Mouse (Mus musculus): Measurements from ENCODE around the gene Dgat2. TPM values are rescaled to one million over a fixed set of nuclear protein-coding genes. Genes with fewer than 3 reads are reported as not detected.

Dgat2 gene
- polyA plus RNA-seq, 1 experiment from 2014 or later = 11.9 TPM

DNA sequence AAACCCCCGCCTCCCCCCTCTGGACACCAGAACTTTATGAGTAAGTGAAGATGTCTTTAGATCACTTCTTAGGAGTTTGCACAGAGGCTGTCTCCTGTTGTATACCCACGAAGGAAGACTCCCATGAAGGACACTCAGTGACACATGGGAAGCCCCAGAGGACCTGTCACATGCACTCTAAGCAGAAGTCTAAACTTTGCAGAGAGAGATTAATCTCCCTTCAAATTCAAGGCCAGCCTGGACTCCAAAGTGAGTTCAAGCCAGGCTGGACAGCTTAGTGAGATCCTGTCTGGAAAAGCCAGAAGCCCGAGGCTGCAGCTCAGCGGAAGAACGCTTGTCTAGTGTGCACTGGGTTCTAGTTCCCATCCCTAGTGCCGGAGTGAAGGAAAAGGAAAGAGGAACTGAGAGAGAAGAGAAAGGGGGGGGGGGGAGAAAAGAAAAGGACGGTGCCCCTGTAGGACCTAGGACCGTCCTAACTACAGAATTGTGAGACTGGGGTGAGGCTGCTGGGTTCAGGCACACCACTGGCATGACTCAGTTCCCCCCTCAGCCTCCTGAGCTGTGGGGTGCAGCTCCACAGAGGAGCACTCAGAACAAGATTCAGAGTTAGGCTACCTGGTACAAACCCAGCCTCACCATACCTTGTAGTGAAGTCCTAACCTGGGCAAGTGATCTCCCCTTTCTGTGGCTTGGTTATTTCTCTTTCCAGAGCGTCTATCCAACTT is 17.1 kb upstream of the Dgat2 start:
- H3K4me2 ChIP-seq (ENCODE audit: low read length) = no peak overlapping the region
- no peak for DNase-seq (ENCODE audit: low spot score)
- H3K9ac ChIP-seq (ENCODE audit: low read length) = no peak overlapping the region
- H3K36me3 ChIP-seq (ENCODE audit: control insufficient read depth, insufficient read depth, low read length) = no peaks in the 10 kb centered on the region
- ATAC-seq = no peak
- H3K4me1 ChIP-seq (ENCODE audit: control insufficient read depth, insufficient read depth, low read length) = no peaks in the 10 kb centered on the region
- H3K27ac ChIP-seq (ENCODE audit: low read depth, low read length) = no peak overlapping the region
- H3K4me3 ChIP-seq (ENCODE audit: low read depth, low read length) = no peak overlapping the region
- no peaks in the 10 kb centered on the region for H3K27me3 ChIP-seq (replicated peaks; ENCODE audit: control insufficient read depth, insufficient read depth, low read length)
- WGBS = 86% methylated on average over 9 of the region's 9 CpGs
- H3K9me3 ChIP-seq (replicated peaks; ENCODE audit: control insufficient read depth, low read length) = no peaks in the 10 kb centered on the region

DNA sequence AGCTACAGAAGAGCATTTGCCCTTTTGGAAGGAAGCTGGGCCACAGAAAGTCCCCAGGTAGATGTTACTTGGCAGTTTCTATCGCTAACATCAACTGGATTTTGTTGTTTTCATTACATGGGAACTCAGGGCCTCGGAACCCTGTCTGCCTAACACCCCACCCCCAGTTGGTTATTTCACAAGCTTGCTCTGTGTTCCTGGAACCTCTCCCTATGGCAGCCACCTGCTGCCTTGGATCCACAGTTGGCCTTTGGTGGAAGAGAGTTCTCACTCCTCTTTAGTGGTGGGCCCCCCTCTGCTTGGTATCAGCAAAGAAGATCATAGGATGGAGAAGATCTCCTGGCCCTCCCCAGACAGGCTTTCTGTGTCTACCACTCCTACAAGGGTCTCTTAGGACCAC is 16.3 kb upstream of the Dgat2 start:
- H3K4me2 ChIP-seq (ENCODE audit: low read length) = no peak overlapping the region
- no peaks in the 10 kb centered on the region for H3K4me1 ChIP-seq (ENCODE audit: control insufficient read depth, insufficient read depth, low read length)
- DNase-seq (ENCODE audit: low spot score) = no peak
- H3K27ac ChIP-seq (ENCODE audit: low read depth, low read length) = no peak overlapping the region
- WGBS = 78% methylated on average over 2 of the region's 2 CpGs
- no peaks in the 10 kb centered on the region for H3K9me3 ChIP-seq (replicated peaks; ENCODE audit: control insufficient read depth, low read length)
- ATAC-seq = no peak
- H3K4me3 ChIP-seq (ENCODE audit: low read depth, low read length) = no peak overlapping the region
- H3K9ac ChIP-seq (ENCODE audit: low read length) = no peak overlapping the region
- H3K27me3 ChIP-seq (replicated peaks; ENCODE audit: control insufficient read depth, insufficient read depth, low read length) = no peaks in the 10 kb centered on the region
- H3K36me3 ChIP-seq (ENCODE audit: control insufficient read depth, insufficient read depth, low read length) = no peaks in the 10 kb centered on the region

DNA sequence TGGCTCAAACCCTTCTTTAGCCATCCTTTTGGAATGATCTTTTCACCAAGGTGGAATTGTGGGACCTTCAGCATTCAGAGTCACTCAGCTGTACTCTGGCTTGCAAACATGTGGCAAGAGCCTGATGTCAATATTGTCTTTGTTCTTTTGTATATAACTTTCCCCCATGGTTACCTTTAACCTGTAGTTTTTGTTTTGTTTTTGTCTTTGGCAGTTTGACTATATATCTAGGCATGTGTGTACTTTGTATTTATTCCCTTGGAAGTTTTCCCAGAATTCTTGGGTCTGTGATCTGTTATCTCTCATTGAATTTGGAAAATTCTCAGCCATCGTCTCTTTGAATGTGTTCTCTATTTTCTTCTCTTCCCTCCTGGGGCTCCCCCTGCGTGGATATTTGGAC is 12.0 kb upstream of the Dgat2 start:
- no peak overlapping the region for H3K4me2 ChIP-seq (ENCODE audit: low read length)
- H3K9ac ChIP-seq (ENCODE audit: low read length) = no peak overlapping the region
- H3K9me3 ChIP-seq (replicated peaks; ENCODE audit: control insufficient read depth, low read length) = no peaks in the 10 kb centered on the region
- H3K4me1 ChIP-seq (ENCODE audit: control insufficient read depth, insufficient read depth, low read length) = no peaks in the 10 kb centered on the region
- ATAC-seq (no peak), DNase-seq (ENCODE audit: low spot score) (no peak)
- 62% methylated on average over 2 of the region's 2 CpGs for WGBS
- no peak overlapping the region for H3K4me3 ChIP-seq (ENCODE audit: low read depth, low read length)
- no peaks in the 10 kb centered on the region for H3K36me3 ChIP-seq (ENCODE audit: control insufficient read depth, insufficient read depth, low read length)
- H3K27me3 ChIP-seq (replicated peaks; ENCODE audit: control insufficient read depth, insufficient read depth, low read length) = no peaks in the 10 kb centered on the region
- H3K27ac ChIP-seq (ENCODE audit: low read depth, low read length) = no peak overlapping the region

GRCm38 (mm10) chr7:99193926-99194325 is 11.4 kb upstream of the Dgat2 start:
- Histone ChIP-seq H3K4me2 (ENCODE audit: low read length) (no peak overlapping the region), H3K27ac (ENCODE audit: low read depth, low read length) (no peak overlapping the region), H3K9ac (ENCODE audit: low read length) (no peak overlapping the region), H3K36me3 (ENCODE audit: control insufficient read depth, insufficient read depth, low read length) (no peaks in the 10 kb centered on the region), H3K4me3 (ENCODE audit: low read depth, low read length) (no peak overlapping the region), H3K27me3 (replicated peaks; ENCODE audit: control insufficient read depth, insufficient read depth, low read length) (no peaks in the 10 kb centered on the region), H3K4me1 (ENCODE audit: control insufficient read depth, insufficient read depth, low read length) (no peaks in the 10 kb centered on the region), H3K9me3 (replicated peaks; ENCODE audit: control insufficient read depth, low read length) (no peaks in the 10 kb centered on the region)
- WGBS = 87% methylated on average over 4 of the region's 4 CpGs
- no peak for DNase-seq (ENCODE audit: low spot score)
- ATAC-seq = no peak

GRCm38 (mm10) chr7:99191411-99191810 is 8.9 kb upstream of the Dgat2 start:
- no peak for DNase-seq (ENCODE audit: low spot score)
- H3K36me3 ChIP-seq (ENCODE audit: control insufficient read depth, insufficient read depth, low read length) = no peaks in the 10 kb centered on the region
- no peaks in the 10 kb centered on the region for H3K4me1 ChIP-seq (ENCODE audit: control insufficient read depth, insufficient read depth, low read length)
- H3K4me3 ChIP-seq (ENCODE audit: low read depth, low read length) = no peak overlapping the region
- no peak for ATAC-seq
- H3K9me3 ChIP-seq (replicated peaks; ENCODE audit: control insufficient read depth, low read length) = no peaks in the 10 kb centered on the region
- H3K27me3 ChIP-seq (replicated peaks; ENCODE audit: control insufficient read depth, insufficient read depth, low read length) = no peaks in the 10 kb centered on the region
- H3K27ac ChIP-seq (ENCODE audit: low read depth, low read length) = no peak overlapping the region
- no peak overlapping the region for H3K9ac ChIP-seq (ENCODE audit: low read length)
- no peak overlapping the region for H3K4me2 ChIP-seq (ENCODE audit: low read length)

GRCm38 (mm10) chr7:99189885-99190284 is 7.4 kb upstream of the Dgat2 start:
- H3K27me3 ChIP-seq (replicated peaks; ENCODE audit: control insufficient read depth, insufficient read depth, low read length) = no peaks in the 10 kb centered on the region
- H3K27ac ChIP-seq (ENCODE audit: low read depth, low read length) = no peak overlapping the region
- no peaks in the 10 kb centered on the region for H3K36me3 ChIP-seq (ENCODE audit: control insufficient read depth, insufficient read depth, low read length)
- H3K9ac ChIP-seq (ENCODE audit: low read length) = no peak overlapping the region
- DNase-seq (ENCODE audit: low spot score) (no peak), ATAC-seq (no peak)
- no peaks in the 10 kb centered on the region for H3K9me3 ChIP-seq (replicated peaks; ENCODE audit: control insufficient read depth, low read length)
- WGBS = 91% methylated on average over 5 of the region's 5 CpGs
- no peaks in the 10 kb centered on the region for H3K4me1 ChIP-seq (ENCODE audit: control insufficient read depth, insufficient read depth, low read length)
- H3K4me2 ChIP-seq (ENCODE audit: low read length) = no peak overlapping the region
- no peak overlapping the region for H3K4me3 ChIP-seq (ENCODE audit: low read depth, low read length)

- Histone ChIP-seq H3K27ac (ENCODE audit: low read depth, low read length) (no peak overlapping the region), H3K9ac (ENCODE audit: low read length) (no peak overlapping the region), H3K27me3 (replicated peaks; ENCODE audit: control insufficient read depth, insufficient read depth, low read length) (no peaks in the 10 kb centered on the region), H3K36me3 (ENCODE audit: control insufficient read depth, insufficient read depth, low read length) (no peaks in the 10 kb centered on the region), H3K4me1 (ENCODE audit: control insufficient read depth, insufficient read depth, low read length) (no peaks in the 10 kb centered on the region), H3K9me3 (replicated peaks; ENCODE audit: control insufficient read depth, low read length) (no peaks in the 10 kb centered on the region), H3K4me3 (ENCODE audit: low read depth, low read length) (no peak overlapping the region), H3K4me2 (ENCODE audit: low read length) (no peak overlapping the region)
- 88% methylated on average over 6 of the region's 6 CpGs for WGBS
- DNase-seq (ENCODE audit: low spot score) (no peak), ATAC-seq (no peak)
These were observed 6.1 kb upstream of the Dgat2 start for GRCm38 (mm10) chr7:99188630-99189029.

GRCm38 (mm10) chr7:99187451-99187850 is 4.9 kb upstream of the Dgat2 start:
- no peak for ATAC-seq
- 79% methylated on average over 5 of the region's 5 CpGs for WGBS
- no peak overlapping the region for H3K9ac ChIP-seq (ENCODE audit: low read length)
- H3K27me3 ChIP-seq (replicated peaks; ENCODE audit: control insufficient read depth, insufficient read depth, low read length) = no peaks in the 10 kb centered on the region
- H3K4me2 ChIP-seq (ENCODE audit: low read length) = no peak overlapping the region
- no peak overlapping the region for H3K4me3 ChIP-seq (ENCODE audit: low read depth, low read length)
- H3K27ac ChIP-seq (ENCODE audit: low read depth, low read length) = no peak overlapping the region
- H3K9me3 ChIP-seq (replicated peaks; ENCODE audit: control insufficient read depth, low read length) = no peaks in the 10 kb centered on the region
- no peaks in the 10 kb centered on the region for H3K36me3 ChIP-seq (ENCODE audit: control insufficient read depth, insufficient read depth, low read length)
- H3K4me1 ChIP-seq (ENCODE audit: control insufficient read depth, insufficient read depth, low read length) = no peaks in the 10 kb centered on the region
- no peak for DNase-seq (ENCODE audit: low spot score)

DNA sequence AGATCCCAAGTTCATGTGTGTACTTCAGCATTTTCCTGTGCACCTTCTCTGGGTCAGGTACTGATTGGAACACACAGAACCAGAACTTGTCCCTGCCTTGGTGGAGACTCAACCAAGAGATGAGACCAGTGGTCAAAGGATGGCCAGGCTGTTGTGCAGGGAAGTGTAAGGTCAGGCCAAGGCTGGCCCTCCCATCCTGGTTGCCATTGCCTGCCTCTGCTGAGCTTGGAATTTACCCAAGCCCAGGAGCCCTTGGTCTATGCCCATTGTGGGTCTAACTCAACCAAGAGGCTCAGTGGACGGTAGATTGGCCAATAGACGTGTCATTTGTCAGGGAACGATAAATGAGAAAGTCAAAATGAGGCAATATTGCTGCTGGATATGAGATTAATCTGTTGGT is 2.9 kb upstream of the Dgat2 start:
- Histone ChIP-seq H3K4me2 (ENCODE audit: low read length) (no peak overlapping the region), H3K9me3 (replicated peaks; ENCODE audit: control insufficient read depth, low read length) (no peaks in the 10 kb centered on the region), H3K9ac (ENCODE audit: low read length) (no peak overlapping the region), H3K36me3 (ENCODE audit: control insufficient read depth, insufficient read depth, low read length) (no peaks in the 10 kb centered on the region), H3K4me1 (ENCODE audit: control insufficient read depth, insufficient read depth, low read length) (no peaks in the 10 kb centered on the region), H3K4me3 (ENCODE audit: low read depth, low read length) (no peak overlapping the region), H3K27me3 (replicated peaks; ENCODE audit: control insufficient read depth, insufficient read depth, low read length) (no peaks in the 10 kb centered on the region; the same call in 1 of the 2 replicates), H3K27ac (ENCODE audit: low read depth, low read length) (no peak overlapping the region)
- 91% methylated on average over 3 of the region's 3 CpGs for WGBS
- no peak for ATAC-seq
- DNase-seq (ENCODE audit: low spot score) = no peak

Data from forebrain, embryonic 14.5 days (tissue).